Mouse (Mus musculus) spleen, adult 2 months (tissue): Measurements from ENCODE around the gene Slc16a14.

ENCODE experiments used
- CTCF ChIP-seq: fragments of 200-500 bp; IDR thresholded peaks from 2 replicates; pipeline ENCODE4 v1.5.1; 2011; ENCODE audit warnings: mild to moderate bottlenecking, inconsistent platforms; ENCODE audit not compliant: insufficient read depth, insufficient read length, insufficient replicate concordance; ENCODE audit errors: extremely low read depth
- POLR2A ChIP-seq: fragments of 200-500 bp; IDR thresholded peaks from 2 replicates; pipeline ENCODE4 v1.6.1; 2011; ENCODE audit warnings: low read depth, low read length, inconsistent platforms

DNA sequence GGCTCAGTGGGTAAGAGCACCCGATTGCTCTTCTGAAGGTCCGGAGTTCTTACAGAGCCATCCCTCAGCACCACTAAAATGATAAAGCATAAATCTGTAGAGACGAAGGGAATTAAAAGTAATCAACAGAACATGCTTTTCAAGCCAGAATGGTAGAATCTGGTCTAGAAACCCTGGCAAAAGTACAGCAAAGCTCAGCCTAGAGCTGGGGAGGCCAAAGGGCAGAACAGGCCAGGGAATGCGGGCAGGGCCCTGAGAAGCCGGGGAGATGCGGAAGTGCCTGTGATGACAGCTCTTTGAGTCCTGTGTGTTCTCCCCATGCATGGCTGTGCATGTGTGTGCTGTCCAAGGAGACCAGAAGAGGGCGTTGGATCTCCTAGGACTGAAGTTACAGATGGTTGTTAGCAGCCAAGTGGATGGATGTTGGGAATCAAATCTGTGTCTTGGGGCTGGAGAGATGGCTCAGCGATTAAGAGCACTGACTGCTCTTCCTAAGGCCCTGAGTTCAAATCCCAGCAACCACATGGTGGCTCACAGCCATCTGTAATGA lies 55.3 kb downstream of the Slc16a14 start:
- TF ChIP-seq POLR2A (no peak), CTCF (no peak)
